Mouse (Mus musculus): Measurements from ENCODE around the gene Gm9887.
"Not testable (repeated sequence)": the region's sequence is repeated elsewhere in the genome, so short reads cannot be mapped to it uniquely, and the experiment has no call there.

Gene Gm9887

GRCm38 (mm10) chr12:69386281-69386732, 14.0 kb upstream of the Gm9887 start:
- DNase-seq (ENCODE audit: low read depth, low spot score) = not testable (repeated sequence)

- no peak for DNase-seq (ENCODE audit: low read depth, low spot score)
Measured at GRCm38 (mm10) chr12:69385542-69386280, 13.5 kb upstream of the Gm9887 start.

GRCm38 (mm10) chr12:69384606-69385005, 12.3 kb upstream of the Gm9887 start:
- no peak for DNase-seq (ENCODE audit: low read depth, low spot score)

GRCm38 (mm10) chr12:69382880-69383279, 10.6 kb upstream of the Gm9887 start:
- no peak for DNase-seq (ENCODE audit: low read depth, low spot score)

- no peak for DNase-seq (ENCODE audit: low read depth, low spot score)
Measured at GRCm38 (mm10) chr12:69378558-69379454, 6.5 kb upstream of the Gm9887 start.

- not testable (repeated sequence) for DNase-seq (ENCODE audit: low read depth, low spot score)
Measured at GRCm38 (mm10) chr12:69377636-69378035, 5.4 kb upstream of the Gm9887 start.

- no peak for DNase-seq (ENCODE audit: low read depth, low spot score)
Measured at GRCm38 (mm10) chr12:69377188-69377587, 4.9 kb upstream of the Gm9887 start.

- no peak for DNase-seq (ENCODE audit: low read depth, low spot score)
Measured at GRCm38 (mm10) chr12:69376132-69376531, 3.9 kb upstream of the Gm9887 start.

GRCm38 (mm10) chr12:69373850-69374766, 1.9 kb upstream of the Gm9887 start:
- DNase-seq (ENCODE audit: low read depth, low spot score) = no peak

GRCm38 (mm10) chr12:69372731-69373331, 573 bp upstream of the Gm9887 start:
- no peak for DNase-seq (ENCODE audit: low read depth, low spot score)

GRCm38 (mm10) chr12:69371421-69371853, 821 bp downstream of the Gm9887 start:
- no peak for DNase-seq (ENCODE audit: low read depth, low spot score)

- DNase-seq (ENCODE audit: low read depth, low spot score) = no peak
Measured at GRCm38 (mm10) chr12:69370936-69371335, 1.3 kb downstream of the Gm9887 start.

- no peak for DNase-seq (ENCODE audit: low read depth, low spot score)
Measured at GRCm38 (mm10) chr12:69367557-69367956, 4.7 kb downstream of the Gm9887 start.

GRCm38 (mm10) chr12:69366424-69366823, 5.8 kb downstream of the Gm9887 start:
- DNase-seq (ENCODE audit: low read depth, low spot score) = no peak

GRCm38 (mm10) chr12:69365757-69366156, 6.5 kb downstream of the Gm9887 start:
- DNase-seq (ENCODE audit: low read depth, low spot score) = no peak

- DNase-seq (ENCODE audit: low read depth, low spot score) = no peak
Measured at GRCm38 (mm10) chr12:69363899-69364762, 8.1 kb downstream of the Gm9887 start.

GRCm38 (mm10) chr12:69363110-69363509, 9.1 kb downstream of the Gm9887 start:
- not testable (repeated sequence) for DNase-seq (ENCODE audit: low read depth, low spot score)

- no peak for DNase-seq (ENCODE audit: low read depth, low spot score)
Measured at GRCm38 (mm10) chr12:69362388-69362787, 9.9 kb downstream of the Gm9887 start.

GRCm38 (mm10) chr12:69361919-69362318, 10.3 kb downstream of the Gm9887 start:
- DNase-seq (ENCODE audit: low read depth, low spot score) = no peak
